Mouse (Mus musculus) C2C12 (cell line): Measurements from ENCODE around the gene Wfdc11. TPM values are rescaled to one million over a fixed set of nuclear protein-coding genes. Genes with fewer than 3 reads are reported as not detected.
"Not testable (repeated sequence)": the region's sequence is repeated elsewhere in the genome, so short reads cannot be mapped to it uniquely, and the experiment has no call there.

ENCODE experiments used
- H3K27me3 ChIP-seq: one replicate; pipeline ENCODE4 v1.6.1; 2011; ENCODE audit not compliant: control insufficient read depth, insufficient read depth, insufficient read length
- H3K36me3 ChIP-seq: one replicate; pipeline ENCODE4 v1.6.1; 2011; ENCODE audit not compliant: control insufficient read depth, insufficient read depth
- H3K4me3 ChIP-seq: one replicate; pipeline ENCODE4 v1.5.1; 2011; ENCODE audit warnings: mild to moderate bottlenecking, control low read depth; ENCODE audit not compliant: poor library complexity, insufficient read depth, severe bottlenecking
- H3K79me2 ChIP-seq: one replicate; pipeline ENCODE4 v1.6.1; 2011; ENCODE audit not compliant: control insufficient read depth, insufficient read depth
- H3K79me3 ChIP-seq: one replicate; pipeline ENCODE4 v1.6.1; 2011; ENCODE audit warnings: low read depth, control low read depth
- H3ac ChIP-seq: one replicate; pipeline ENCODE3; 2011; ENCODE audit warnings: low read depth; ENCODE audit not compliant: control insufficient read depth, insufficient read length
- CEBPB ChIP-seq: IDR thresholded peaks from one replicate; pipeline ENCODE4 v1.6.1; 2011; ENCODE audit warnings: low read depth, mild to moderate bottlenecking, control low read depth, moderate library complexity
- CTCF ChIP-seq: IDR thresholded peaks from one replicate; pipeline ENCODE4 v1.5.1; 2011; ENCODE audit not compliant: control insufficient read depth, insufficient read depth, insufficient read length
- FOSL1 ChIP-seq: IDR thresholded peaks from one replicate; pipeline ENCODE4 v1.8.0; 2011; ENCODE audit warnings: mild to moderate bottlenecking, low read length; ENCODE audit not compliant: poor library complexity, insufficient read depth, severe bottlenecking
- MAX ChIP-seq: IDR thresholded peaks from one replicate; pipeline ENCODE4 v1.6.1; 2011; ENCODE audit warnings: mild to moderate bottlenecking, control low read depth
- MYOD1 ChIP-seq: IDR thresholded peaks from one replicate; pipeline ENCODE4 v1.6.1; 2011; ENCODE audit warnings: low read depth; ENCODE audit not compliant: control insufficient read depth, insufficient read length
- MYOG ChIP-seq: IDR thresholded peaks from one replicate; pipeline ENCODE4 v1.6.1; 2011; ENCODE audit not compliant: control insufficient read depth, insufficient read length; ENCODE audit errors: extremely low read depth
- USF1 ChIP-seq: IDR thresholded peaks from one replicate; pipeline ENCODE4 v1.6.1; 2011; ENCODE audit warnings: low read depth, mild to moderate bottlenecking, control low read depth, moderate library complexity
- polyA plus RNA-seq: library from polyadenylated mRNA; unstranded; fragments of >200 nt; fragmentation: generic; extraction: Trizol; gene quantifications from one replicate; pipeline ENCODE4 v1.2.1, GENCODE M21; 2012; ENCODE audit warnings: missing spikeins

Wfdc11 gene
- polyA plus RNA-seq, 1 experiment: not detected

GRCm38 (mm10) chr2:164635266-164635665 lies 38.6 kb downstream of the Wfdc11 start:
- H3K4me3 ChIP-seq: no peak overlapping the region
- H3K27me3 ChIP-seq: peaks cover 6% of the 10 kb centered on the region
- H3K79me2 ChIP-seq: no peaks in the 10 kb centered on the region
- TF ChIP-seq USF1: no peak
- TF ChIP-seq MAX: no peak
- TF ChIP-seq CEBPB: no peak
- no peak for TF ChIP-seq CTCF
- no peaks in the 10 kb centered on the region for H3K79me3 ChIP-seq
- no peaks in the 10 kb centered on the region for H3K36me3 ChIP-seq
- no peak overlapping the region for H3ac ChIP-seq

GRCm38 (mm10) chr2:164621775-164622174 lies 52.1 kb downstream of the Wfdc11 start:
- H3K36me3 ChIP-seq: no peaks in the 10 kb centered on the region
- no peak overlapping the region for H3ac ChIP-seq
- TF ChIP-seq MYOD1 (no peak), MYOG (no peak), CTCF (no peak), USF1 (no peak), MAX (no peak), CEBPB (no peak)
- no peaks in the 10 kb centered on the region for H3K79me2 ChIP-seq
- H3K79me3 ChIP-seq: no peaks in the 10 kb centered on the region
- H3K4me3 ChIP-seq: no peak overlapping the region
- H3K27me3 ChIP-seq: peaks cover 29% of the 10 kb centered on the region

DNA sequence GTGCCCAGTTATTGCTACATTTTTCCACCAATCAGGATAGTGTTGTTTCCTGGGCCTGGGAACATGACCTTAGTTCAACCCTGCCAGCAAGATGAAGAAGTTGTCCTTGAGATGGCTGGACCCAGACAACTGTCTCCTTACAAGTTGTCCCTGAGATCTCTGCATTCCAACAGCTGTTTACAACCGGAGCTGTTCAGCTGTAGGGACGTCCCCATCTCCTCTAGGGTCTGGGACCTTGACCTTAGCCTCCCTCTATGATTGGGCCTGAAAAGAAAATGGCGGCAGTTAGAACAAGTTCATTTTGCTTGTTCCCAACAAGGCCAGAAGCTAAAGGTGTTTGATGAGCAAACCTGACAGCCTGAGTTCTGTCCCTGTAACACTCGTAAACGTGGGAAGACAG lies 54.8 kb downstream of the Wfdc11 start:
- H3K27me3 ChIP-seq: peaks cover 29% of the 10 kb centered on the region
- no peaks in the 10 kb centered on the region for H3K79me2 ChIP-seq
- TF ChIP-seq CTCF (no peak), CEBPB (no peak), USF1 (no peak), FOSL1 (no peak), MYOD1 (no peak), MYOG (no peak), MAX (no peak)
- no peaks in the 10 kb centered on the region for H3K36me3 ChIP-seq
- no peaks in the 10 kb centered on the region for H3K79me3 ChIP-seq
- no peak overlapping the region for H3K4me3 ChIP-seq
- H3ac ChIP-seq: no peak overlapping the region

GRCm38 (mm10) chr2:164615386-164615785 lies 58.5 kb downstream of the Wfdc11 start:
- Histone ChIP-seq H3K4me3 (no peak overlapping the region), H3ac (no peak overlapping the region), H3K79me3 (no peaks in the 10 kb centered on the region), H3K36me3 (no peaks in the 10 kb centered on the region), H3K79me2 (no peaks in the 10 kb centered on the region), H3K27me3 (peaks cover 12% of the 10 kb centered on the region)
- TF ChIP-seq CEBPB (no peak), USF1 (no peak), MYOD1 (no peak), CTCF (no peak), FOSL1 (no peak), MAX (no peak), MYOG (no peak)

DNA sequence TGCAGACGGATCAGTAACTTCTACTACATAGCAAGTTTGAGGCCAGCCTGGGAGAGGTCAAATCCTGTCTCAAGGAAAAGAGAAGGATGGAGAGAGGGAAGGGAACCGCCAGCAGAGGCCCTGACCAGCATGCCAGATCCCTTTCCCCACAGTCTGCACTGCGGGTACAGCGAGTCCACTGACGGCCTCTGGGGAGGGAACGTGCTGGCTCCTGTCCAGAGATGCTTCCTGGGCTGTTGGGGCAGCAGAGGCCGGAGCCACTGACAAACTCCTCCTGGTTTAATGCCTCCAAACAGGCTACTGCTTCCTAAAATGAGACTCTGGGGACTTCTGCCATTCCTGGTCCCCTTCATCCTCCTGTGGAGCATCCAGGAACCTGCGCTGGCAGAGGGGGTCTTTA lies 60.4 kb downstream of the Wfdc11 start, which contains the start of the genes Wfdc6b and Wfdc8:
TSS of gene Wfdc6b (plus strand) at position 52 of the 400 bp plus-strand sequence.
TSS of gene Wfdc8 (minus strand) at position 156 of the 400 bp plus-strand sequence.
- H3ac ChIP-seq, H3K79me3 ChIP-seq, H3K79me2 ChIP-seq, H3K4me3 ChIP-seq, H3K36me3 ChIP-seq: not testable (repeated sequence)
- peaks cover 15% of the 10 kb centered on the region for H3K27me3 ChIP-seq

Other genes with a start within 250 kb of the Wfdc11 start
- 124 TPM for gene Sdc4, start 230.2 kb downstream of the Wfdc11 start, polyA plus RNA-seq
- gene Sys1, start 217.1 kb downstream of the Wfdc11 start, polyA plus RNA-seq: 49.6 TPM
- 29.7 TPM for gene Gm20458, start 213.1 kb downstream of the Wfdc11 start, polyA plus RNA-seq
- gene Trp53tg5, start 200.4 kb downstream of the Wfdc11 start, polyA plus RNA-seq: not detected
- 21.2 TPM for gene Dbndd2, start 188.0 kb downstream of the Wfdc11 start, polyA plus RNA-seq
- gene Pigt, start 176.6 kb downstream of the Wfdc11 start, polyA plus RNA-seq: 74.3 TPM
- gene Wfdc2, start 111.7 kb downstream of the Wfdc11 start, polyA plus RNA-seq: not detected
- not detected for gene Spint3, start 100.6 kb downstream of the Wfdc11 start, polyA plus RNA-seq
- gene Wfdc6a, start 88.6 kb downstream of the Wfdc11 start, polyA plus RNA-seq: not detected
- not detected for gene Eppin, start 80.5 kb downstream of the Wfdc11 start, polyA plus RNA-seq
- not detected for gene Wfdc6b, start 60.6 kb downstream of the Wfdc11 start, polyA plus RNA-seq
- gene Wfdc8, start 60.5 kb downstream of the Wfdc11 start, polyA plus RNA-seq: not detected
- gene Wfdc16, start 35.3 kb downstream of the Wfdc11 start, polyA plus RNA-seq: not detected
- gene Wfdc10, start 18.0 kb downstream of the Wfdc11 start, polyA plus RNA-seq: not detected
- not detected for gene Wfdc9, start 17.5 kb downstream of the Wfdc11 start, polyA plus RNA-seq
- gene Wfdc13, start 11.0 kb upstream of the Wfdc11 start, polyA plus RNA-seq: not detected
- not detected for gene Spint4, start 24.4 kb upstream of the Wfdc11 start, polyA plus RNA-seq
- gene Spint5, start 41.2 kb upstream of the Wfdc11 start, polyA plus RNA-seq: not detected
- 0.13 TPM for gene Wfdc3, start 71.8 kb upstream of the Wfdc11 start, polyA plus RNA-seq
- 47.3 TPM for gene Dnttip1, start 71.9 kb upstream of the Wfdc11 start, polyA plus RNA-seq
- gene Ube2c, start 95.8 kb upstream of the Wfdc11 start, polyA plus RNA-seq: 279 TPM
- 4.7 TPM for gene Tnnc2, start 105.9 kb upstream of the Wfdc11 start, polyA plus RNA-seq
- 19.5 TPM for gene Snx21, start 111.7 kb upstream of the Wfdc11 start, polyA plus RNA-seq
- 20.5 TPM for gene Acot8, start 130.8 kb upstream of the Wfdc11 start, polyA plus RNA-seq
- 2.9 TPM for gene Zswim3, start 131.0 kb upstream of the Wfdc11 start, polyA plus RNA-seq
- gene Zswim1, start 148.6 kb upstream of the Wfdc11 start, polyA plus RNA-seq: 10.0 TPM
- not detected for gene Spata25, start 154.4 kb upstream of the Wfdc11 start, polyA plus RNA-seq
- 160 TPM for gene Ctsa, start 158.8 kb upstream of the Wfdc11 start, polyA plus RNA-seq
- 11.3 TPM for gene Neurl2, start 159.4 kb upstream of the Wfdc11 start, polyA plus RNA-seq
- gene Pltp, start 183.6 kb upstream of the Wfdc11 start, polyA plus RNA-seq: 13.3 TPM
- gene Pcif1, start 205.2 kb upstream of the Wfdc11 start, polyA plus RNA-seq: 46.5 TPM
- 11.7 TPM for gene Zfp335, start 237.7 kb upstream of the Wfdc11 start, polyA plus RNA-seq